Mouse (Mus musculus) forelimb bud, embryonic 11.5 days (tissue): ENCODE measurements around the gene Mup5.
"Not testable (repeated sequence)": the region's sequence is repeated elsewhere in the genome, so short reads cannot be mapped to it uniquely, and the experiment has no call there.

ENCODE experiments used
- DNase-seq: peaks from one replicate; pipeline ENCODE4 v3.0.0-alpha.2; 2012; ENCODE audit warnings: low read depth, low spot score

Gene Mup5

GRCm38 (mm10) chr4:61834952-61835708 lies at the start of gene Mup5:
TSS of gene Mup5 (minus strand) at chr4:61835233.
- DNase-seq: no peak

DNA sequence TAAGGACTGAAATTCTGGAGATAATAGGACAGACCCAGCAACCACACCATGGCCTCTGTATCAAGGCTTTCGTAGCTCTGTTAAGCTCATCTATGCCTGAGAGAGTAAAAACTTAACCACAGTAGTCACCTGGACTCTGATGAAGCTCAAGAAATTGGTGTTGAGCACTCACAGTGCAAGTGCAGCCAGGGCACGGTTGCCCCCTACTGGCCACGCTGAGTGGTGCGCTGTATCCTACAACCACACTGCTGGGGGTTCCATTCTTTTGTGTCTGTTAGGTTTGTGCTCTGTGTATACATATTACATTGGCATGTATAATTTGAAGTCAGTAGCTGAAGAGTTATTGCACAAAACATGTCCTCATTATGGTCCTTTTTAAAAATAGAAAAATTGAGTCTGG lies 23.1 kb upstream of the Mup5 start:
- no peak for DNase-seq

- DNase-seq: no peak
These were observed 21.0 kb upstream of the Mup5 start for GRCm38 (mm10) chr4:61855831-61856698.

DNA sequence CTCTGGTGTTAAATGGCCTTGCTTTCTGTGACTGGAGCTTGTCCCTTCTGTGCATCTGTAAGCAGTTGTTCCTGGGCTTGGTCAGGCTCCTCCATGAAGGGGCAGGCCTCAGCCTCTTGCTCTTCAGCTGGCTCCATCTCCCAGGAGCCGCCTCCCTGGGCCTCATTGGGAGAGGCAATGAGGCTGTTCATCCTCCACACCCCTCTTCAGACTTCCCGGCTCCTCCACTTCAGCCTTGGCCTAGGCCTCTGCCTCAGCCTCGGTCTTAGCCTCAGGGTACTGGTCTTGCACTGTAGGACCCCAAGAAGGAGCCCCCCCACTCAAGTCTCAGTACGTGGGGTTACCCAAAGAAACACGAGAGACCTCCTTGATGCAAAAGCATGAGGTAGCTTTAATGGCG lies 20.3 kb upstream of the Mup5 start:
- no peak for DNase-seq

DNA sequence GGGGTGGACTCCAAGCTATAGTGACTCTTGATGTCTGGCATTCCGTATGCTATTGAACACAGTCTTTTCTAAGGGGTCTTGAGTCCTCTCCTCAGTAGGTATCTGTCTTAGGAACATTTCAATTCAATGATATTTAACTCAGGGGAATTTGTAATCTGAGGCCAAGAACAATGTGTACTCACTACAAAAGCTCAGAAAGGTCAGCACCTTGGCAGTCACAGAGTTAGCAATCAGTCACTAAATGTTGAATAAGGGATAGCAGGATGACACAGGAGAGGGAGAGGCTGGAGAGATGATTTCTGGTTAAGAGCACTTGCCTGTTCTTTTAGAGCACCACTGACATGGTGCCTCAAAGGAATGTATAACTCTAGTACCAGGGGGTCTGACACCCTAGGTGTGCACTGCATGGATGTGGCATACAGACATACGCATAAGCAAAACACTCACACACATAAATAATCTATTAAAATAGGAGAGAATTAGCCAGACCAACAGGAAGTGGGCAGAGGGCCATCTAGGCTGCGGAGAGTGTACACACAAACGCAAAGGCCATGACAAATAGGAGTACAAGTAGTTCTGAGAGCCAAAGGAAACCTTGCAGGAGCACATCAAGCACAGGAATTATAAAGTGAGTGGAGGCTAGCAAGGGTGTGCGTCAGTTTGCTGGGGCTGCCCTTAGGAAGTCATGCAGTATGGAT lies 9.9 kb upstream of the Mup5 start:
- DNase-seq: no peak

DNA sequence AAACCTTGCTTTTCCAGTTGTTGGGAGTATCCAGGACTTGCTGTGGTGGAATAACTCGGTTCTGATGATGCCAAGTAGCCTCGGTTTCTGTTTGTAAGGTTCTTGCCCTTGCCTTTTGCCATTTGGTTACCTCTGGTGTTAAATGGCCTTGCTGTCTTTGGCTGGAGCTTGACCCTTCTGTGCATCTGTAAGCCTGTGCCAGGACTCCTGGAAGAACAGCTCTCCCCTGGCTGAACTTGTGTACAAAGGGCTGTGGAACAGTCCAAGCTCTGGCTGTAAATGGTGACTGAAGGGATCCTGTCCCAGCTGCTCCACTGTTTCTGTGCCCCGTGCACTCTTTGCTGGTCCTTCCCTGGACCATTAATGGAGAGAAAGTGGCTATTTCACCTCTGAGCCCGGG lies 5.8 kb downstream of the Mup5 start:
- no peak for DNase-seq

GRCm38 (mm10) chr4:61823185-61823584 lies 11.8 kb downstream of the Mup5 start:
- DNase-seq: no peak

- not testable (repeated sequence) for DNase-seq
These were observed 12.5 kb downstream of the Mup5 start for GRCm38 (mm10) chr4:61822541-61822940.

GRCm38 (mm10) chr4:61815602-61816001 lies 19.4 kb downstream of the Mup5 start:
- DNase-seq: no peak

DNA sequence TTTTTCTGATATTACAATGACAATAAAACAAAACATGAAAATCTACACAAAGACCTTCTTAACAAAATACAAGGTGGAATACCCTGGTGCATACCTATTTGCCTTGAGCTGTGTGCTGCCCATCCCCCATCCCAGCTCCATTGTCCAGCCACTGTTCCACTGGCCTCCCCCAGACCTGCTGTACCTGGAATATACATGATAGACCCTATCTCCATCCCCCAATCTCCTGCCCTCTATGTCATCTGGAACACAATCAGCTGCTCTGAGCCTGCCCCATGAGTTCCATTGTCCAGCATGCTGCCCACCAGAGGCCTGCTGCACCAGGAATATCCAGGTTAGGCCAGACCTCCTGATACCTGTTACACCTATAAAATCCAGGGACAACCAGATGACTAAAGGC lies 21.6 kb downstream of the Mup5 start:
- DNase-seq: no peak

- peak; percentile 35 for DNase-seq
These were observed 23.8 kb downstream of the Mup5 start for GRCm38 (mm10) chr4:61811193-61811592.

GRCm38 (mm10) chr4:61808926-61809325 lies 26.1 kb downstream of the Mup5 start:
- not testable (repeated sequence) for DNase-seq

DNA sequence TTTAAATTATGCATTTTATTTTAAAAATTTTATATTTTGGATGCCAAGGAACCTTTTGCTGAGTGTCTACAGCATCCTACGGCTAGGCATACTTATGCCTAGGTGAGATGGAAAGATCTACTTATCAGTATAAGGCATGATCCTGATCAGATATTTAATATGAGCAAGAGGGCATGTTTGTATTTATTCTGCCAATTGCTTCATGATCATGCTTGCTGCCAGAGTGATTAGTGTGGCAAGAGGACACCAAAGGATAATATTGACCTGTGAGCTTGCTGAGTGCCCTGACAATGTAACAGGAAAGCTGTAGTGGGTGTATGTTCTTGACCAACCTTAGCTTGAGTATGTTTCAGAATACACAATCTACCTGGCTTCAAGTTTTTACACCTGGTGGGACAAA lies 45.3 kb downstream of the Mup5 start:
- not testable (repeated sequence) for DNase-seq

- DNase-seq: not testable (repeated sequence)
These were observed 50.8 kb downstream of the Mup5 start for GRCm38 (mm10) chr4:61784231-61784630.

GRCm38 (mm10) chr4:61782169-61782568 lies 52.9 kb downstream of the Mup5 start, which contains the start of gene Mup19:
TSS of gene Mup19 (minus strand) at chr4:61782269.
- not testable (repeated sequence) for DNase-seq
